Mouse (Mus musculus): ENCODE data around the gene Sptbn2.

DNA sequence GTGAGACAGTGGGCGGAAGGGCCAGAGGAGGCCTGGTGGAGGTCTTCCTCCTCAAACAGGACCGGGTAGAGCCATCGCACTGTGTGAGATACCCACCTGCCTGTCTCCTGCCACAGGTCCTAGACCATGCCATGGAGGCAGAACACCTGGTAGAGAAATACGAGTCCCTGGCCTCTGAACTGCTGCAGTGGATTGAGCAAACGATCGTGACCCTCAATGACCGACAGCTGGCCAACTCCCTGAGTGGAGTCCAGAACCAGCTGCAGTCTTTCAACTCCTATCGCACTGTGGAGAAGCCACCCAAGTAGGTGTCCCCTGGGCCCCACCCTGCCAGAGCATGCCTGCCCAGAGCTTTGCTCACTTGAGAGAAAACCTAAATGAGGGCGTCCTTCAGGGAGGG lies 18.2 kb downstream of the Sptbn2 start:
- no peak for TF ChIP-seq CTCF (conservative IDR thresholded peaks at IDR 0.05; ENCODE audit: low read length)
- no peak for TF ChIP-seq POU5F1 (IDR thresholded peaks at IDR 0.05; ENCODE audit: borderline replicate concordance, low read length)
- no peak for TF ChIP-seq NANOG (IDR thresholded peaks at IDR 0.05; ENCODE audit: borderline replicate concordance, low read length)

Measured in E14TG2a.4 (cell line).